Mouse (Mus musculus): ENCODE measurements around the gene D230025D16Rik.
A peak's percentile ranks its signal among the peaks of the same experiment; 100 is the strongest.

Gene D230025D16Rik

GRCm38 (mm10) chr8:105291802-105292201, 66.9 kb downstream of the D230025D16Rik start:
- peak; percentile 30 for DNase-seq (ENCODE audit: low read depth, low spot score)

GRCm38 (mm10) chr8:105292471-105292870, 67.5 kb downstream of the D230025D16Rik start:
- DNase-seq (ENCODE audit: low read depth, low spot score) = no peak

- no peak for DNase-seq (ENCODE audit: low read depth, low spot score)
Observed at GRCm38 (mm10) chr8:105293405-105293804, 68.5 kb downstream of the D230025D16Rik start.

GRCm38 (mm10) chr8:105294776-105295175, 69.8 kb downstream of the D230025D16Rik start:
- DNase-seq (ENCODE audit: low read depth, low spot score) = no peak

GRCm38 (mm10) chr8:105295256-105295655, 70.3 kb downstream of the D230025D16Rik start:
- DNase-seq (ENCODE audit: low read depth, low spot score) = no peak

- DNase-seq (ENCODE audit: low read depth, low spot score) = no peak
Observed at GRCm38 (mm10) chr8:105295895-105296573, 71.1 kb downstream of the D230025D16Rik start, which contains the start of gene Exoc3l. Gene Exoc3l, minus strand, starts transcription at chr8:105296101.

GRCm38 (mm10) chr8:105297511-105298192, 72.7 kb downstream of the D230025D16Rik start, which contains the start of gene E2f4:
Gene E2f4, plus strand, starts transcription at chr8:105297663.
- peak; percentile 90 for DNase-seq (ENCODE audit: low read depth, low spot score)

- DNase-seq (ENCODE audit: low read depth, low spot score) = no peak
Observed at GRCm38 (mm10) chr8:105298351-105299252, 73.7 kb downstream of the D230025D16Rik start.

- DNase-seq (ENCODE audit: low read depth, low spot score) = no peak
Observed at GRCm38 (mm10) chr8:105299962-105300361, 75.0 kb downstream of the D230025D16Rik start.

Measured in CD4-positive helper T cell, adult 2 months (primary cell).